Mouse (Mus musculus): Measurements from ENCODE around the gene Wasl.

GRCm38 (mm10) chr6:24606512-24606911 is 58.3 kb downstream of the Wasl start:
- TF ChIP-seq POLR2A (IDR thresholded peaks at IDR 0.05; ENCODE audit: borderline replicate concordance, insufficient read depth, low read length) (no peak), CTCF (IDR thresholded peaks at IDR 0.05; ENCODE audit: borderline replicate concordance, insufficient read depth, low read depth, low read length) (peak; percentile 15; the same call in 1 of the 2 replicates)

Data from cerebellum, adult 2 months (tissue).